In the genomic region with DNA sequence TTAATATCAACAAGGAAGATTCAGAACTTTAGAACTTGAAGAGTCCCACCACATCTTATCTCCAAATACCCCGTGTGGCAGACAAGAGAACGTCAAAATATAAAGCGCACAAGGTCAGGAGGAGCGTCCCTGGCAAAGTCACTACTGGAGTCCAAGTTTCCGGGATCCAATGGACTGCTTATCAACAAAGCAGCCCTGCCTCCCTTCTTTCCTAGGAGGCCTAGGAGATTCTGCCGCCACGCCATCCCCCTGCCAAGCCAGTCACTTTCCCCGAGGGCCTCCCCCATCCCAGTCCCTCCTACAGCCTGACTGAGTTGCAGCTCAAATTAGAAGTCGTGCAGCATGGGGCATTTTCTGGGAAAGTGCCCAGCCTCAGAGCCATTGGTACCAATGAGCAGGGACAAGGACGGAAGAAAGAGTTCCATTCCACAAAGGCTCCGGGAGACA, we compare ENCODE assay signal across 8 mouse cellular contexts. TPM values are rescaled to one million over a fixed set of nuclear protein-coding genes. Genes with fewer than 3 reads are reported as not detected.
DNase-seq lines count a peak whose midpoint lies in the region; ATAC-seq and TF ChIP-seq lines count a peak whose summit lies in the region.

No protein-coding gene starts in this region.

- H3ac ChIP-seq in C2C12 (ENCODE audit: control insufficient read depth, insufficient read length, low read depth), result peak overlapping the region; percentile 80

- H3K79me2 ChIP-seq in C2C12 (ENCODE audit: control insufficient read depth, insufficient read depth) (peaks cover 44% of the 10 kb centered on the region), macrophage (ENCODE audit: inconsistent target) (peaks cover 43% of the 10 kb centered on the region)

- peak overlapping the region; percentile 61 for H3K4me3 ChIP-seq in C2C12 (ENCODE audit: insufficient read depth, poor library complexity, severe bottlenecking)
- peak overlapping the region; percentile 76 for H3K4me3 ChIP-seq in forebrain, embryonic 15.5 days
- peak overlapping the region; percentile 82 for H3K4me3 ChIP-seq in macrophage (ENCODE audit: inconsistent target)

- peak overlapping the region; percentile 74 for H3K9ac ChIP-seq in forebrain, embryonic 15.5 days (replicated peaks)

- no peaks in the 10 kb centered on the region for H3K9me3 ChIP-seq in forebrain, embryonic 15.5 days

- 0 out of 2 replicates have a peak overlapping the region, but pooled peaks have one; percentile 57 for H3K27ac ChIP-seq in forebrain, embryonic 15.5 days (replicated peaks)
- H3K27ac ChIP-seq in macrophage, result peak overlapping the region; percentile 32

- peaks cover 20% of the 10 kb centered on the region for H3K4me1 ChIP-seq in forebrain, embryonic 15.5 days

- H3K4me2 ChIP-seq in forebrain, embryonic 15.5 days (replicated peaks), result peak overlapping the region; percentile 68

- DNase-seq in NIH3T3 (ENCODE audit: low read depth), result peak; percentile 29
- peak; percentile 66 for DNase-seq in heart, postnatal 4 days
- DNase-seq in layer of hippocampus, postnatal 14 days (ENCODE audit: low spot score in 2 of 2), result peak; percentile 37 to 69
- DNase-seq in splenic B cell, adult 2 months (ENCODE audit: low read depth, low spot score), result peak; percentile 7
- no peak for DNase-seq in urinary bladder, postnatal 25 days (ENCODE audit: low spot score)

- ATAC-seq in forebrain, embryonic 15.5 days (replicated peaks), result no peak

- H3K36me3 ChIP-seq in C2C12 (ENCODE audit: control insufficient read depth, insufficient read depth) (no peaks in the 10 kb centered on the region), macrophage (ENCODE audit: inconsistent target) (no peaks in the 10 kb centered on the region)
- H3K36me3 ChIP-seq in forebrain, embryonic 15.5 days, result no peaks in the 10 kb centered on the region
- H3K36me3 ChIP-seq in splenic B cell, adult 2 months (ENCODE audit: control insufficient read depth, insufficient read depth, low read length, poor library complexity, severe bottlenecking), result no peaks in the 10 kb centered on the region

- 22% methylated on average over 11 of the region's 11 CpGs for WGBS in forebrain, embryonic 15.5 days
- 40% methylated on average over 11 of the region's 11 CpGs for whole genome bisulfite sequencing in macrophage (ENCODE audit: missing documents)

- peaks cover 9% of the 10 kb centered on the region for H3K79me3 ChIP-seq in C2C12 (ENCODE audit: low read depth)

- TF ChIP-seq CTCF in C2C12 (IDR thresholded peaks at IDR 0.05; ENCODE audit: control insufficient read depth, insufficient read depth, insufficient read length), result no peak

- no peaks in the 10 kb centered on the region for H3K27me3 ChIP-seq in C2C12 (ENCODE audit: control insufficient read depth, insufficient read depth, insufficient read length)
- no peaks in the 10 kb centered on the region for H3K27me3 ChIP-seq in forebrain, embryonic 15.5 days
- no peaks in the 10 kb centered on the region for H3K27me3 ChIP-seq in splenic B cell, adult 2 months (ENCODE audit: control insufficient read depth, insufficient read depth, low read length, poor library complexity, severe bottlenecking)

TF ChIP-seq in C2C12, 6 proteins besides CTCF, POLR2A, EP300 and RAD21:
- TF ChIP-seq CEBPB (IDR thresholded peaks at IDR 0.05; ENCODE audit: low read depth) (no peak), MYOG (IDR thresholded peaks at IDR 0.05; ENCODE audit: control insufficient read depth, extremely low read depth, insufficient read length) (no peak), USF1 (IDR thresholded peaks at IDR 0.05; ENCODE audit: low read depth) (no peak), MAX (IDR thresholded peaks at IDR 0.05) (no peak), MYOD1 (IDR thresholded peaks at IDR 0.05; ENCODE audit: control insufficient read depth, insufficient read length, low read depth) (no peak), FOSL1 (IDR thresholded peaks at IDR 0.05; ENCODE audit: insufficient read depth, low read length, poor library complexity, severe bottlenecking) (no peak)

RNA-seq across cellular contexts. Expression of a gene that starts 0.8 kb away (rescaled TPM):
- polyA plus RNA-seq in C2C12 (2012; fragmentation: generic; extraction: Trizol), result 17.1 TPM
- polyA plus RNA-seq in forebrain, embryonic 15.5 days (2015; fragmentation: Nextera tagmentation; extraction: Ambion mirVana), result 47.9 and 48.7 TPM in 2 replicates
- total RNA-seq in heart, postnatal 4 days (2021), result 10 to 100 TPM; 83.2 to 85.0 TPM
- total RNA-seq in layer of hippocampus, postnatal 14 days (2021), result 100 to 1,000 TPM; 140 to 147 TPM
- total RNA-seq in macrophage (2018; cell fraction: chromatin; rRNA removed), result 100 to 1,000 TPM in 5 of 26 experiments, 10 to 100 TPM in 21; 48.7 to 111 (median 87.5) TPM
- total RNA-seq in macrophage (2018; cell fraction: cytosol; rRNA removed), result 10 to 100 TPM; 10.8 to 30.1 (median 15.3) TPM
- total RNA-seq in macrophage (2018; cell fraction: nucleus; rRNA removed), result 10 to 100 TPM; 40.5 to 85.5 (median 54.8) TPM
- polyA plus RNA-seq in macrophage (2018), result 8.1 to 12.3 TPM (median 11.2 TPM) in 3 replicates

RNA-seq across cellular contexts. Expression of a gene that starts 1.2 kb away (rescaled TPM):
- not detected for polyA plus RNA-seq in C2C12 (2012; fragmentation: generic; extraction: Trizol)
- 5.7 and 7.3 TPM in 2 replicates for polyA plus RNA-seq in forebrain, embryonic 15.5 days (2015; fragmentation: Nextera tagmentation; extraction: Ambion mirVana)
- 1 to 10 TPM; 1.8 to 2.4 TPM for total RNA-seq in heart, postnatal 4 days (2021)
- 1 to 10 TPM; 5.2 to 7.3 TPM for total RNA-seq in layer of hippocampus, postnatal 14 days (2021)
- total RNA-seq in macrophage (2018; cell fraction: chromatin; rRNA removed), result under 1 TPM in 17 of 26 experiments, not detected in 9; 0.21 to 0.92 (median 0.47) TPM
- under 1 TPM in 19 of 26 experiments, not detected in 7; 0.03 to 0.26 (median 0.13) TPM for total RNA-seq in macrophage (2018; cell fraction: cytosol; rRNA removed)
- under 1 TPM in 7 of 26 experiments, not detected in 19; 0.22 to 0.96 (median 0.52) TPM for total RNA-seq in macrophage (2018; cell fraction: nucleus; rRNA removed)
- polyA plus RNA-seq in macrophage (2018), result 0.12 TPM in 1 of 3 replicates, not detected in the others
